Mouse (Mus musculus) kidney, embryonic 16.5 days (tissue): ENCODE data around the gene Mrpl3. TPM values are rescaled to one million over a fixed set of nuclear protein-coding genes. Genes with fewer than 3 reads are reported as not detected.
"Not testable (repeated sequence)": the region's sequence is repeated elsewhere in the genome, so short reads cannot be mapped to it uniquely, and the experiment has no call there.

Source experiments
- ATAC-seq: fragments of 200-750 bp; cut with Nextera tagmentation; 2 replicates; pipeline ENCODE4 v1.8.0; 2017; ENCODE audit warnings: moderate TSS enrichment; ENCODE audit not compliant: low FRiP score, low TSS enrichment
- H3K27ac ChIP-seq: fragments of 300-500 bp; sonication (generic); 2 replicates; pipeline ENCODE4 v1.5.1; 2014; ENCODE audit warnings: low read length
- H3K27me3 ChIP-seq: fragments of 300-500 bp; sonication (generic); 2 replicates; pipeline ENCODE4 v1.6.1; 2014; ENCODE audit warnings: low read length, control low read depth, mixed read lengths; ENCODE audit not compliant: insufficient read depth
- H3K36me3 ChIP-seq: fragments of 300-500 bp; sonication (generic); 2 replicates; pipeline ENCODE4 v1.6.1; 2014; ENCODE audit warnings: low read length, control low read depth, mixed read lengths; ENCODE audit not compliant: insufficient read depth
- H3K4me1 ChIP-seq: fragments of 300-500 bp; sonication (generic); 2 replicates; pipeline ENCODE4 v1.6.1; 2014; ENCODE audit warnings: low read length, control low read depth, mixed read lengths; ENCODE audit not compliant: insufficient read depth
- H3K4me2 ChIP-seq: fragments of 300-500 bp; sonication (generic); replicated peaks from 2 replicates; pipeline ENCODE4 v1.6.1; 2014; ENCODE audit warnings: low read depth, low read length
- H3K4me3 ChIP-seq: fragments of 300-500 bp; sonication (generic); 2 replicates; pipeline ENCODE4 v1.5.1; 2014; ENCODE audit warnings: mild to moderate bottlenecking, low read length
- H3K9ac ChIP-seq: fragments of 300-500 bp; sonication (generic); replicated peaks from 2 replicates; pipeline ENCODE4 v1.6.1; 2014; ENCODE audit warnings: low read length
- H3K9me3 ChIP-seq: fragments of 300-500 bp; sonication (generic); 2 replicates; pipeline ENCODE4 v1.6.1; 2016; ENCODE audit warnings: low read length, control low read depth
- WGBS: fragments of 180-500 bp; shearing (Covaris S2); extraction: QIAGEN DNeasy Blood & Tissue Kit; methylation state at CpG from one replicate; pipeline ENCODE4 v1.1.7; 2014; 5-methylcytosine and 5-hydroxymethylcytosine counted together
- polyA plus RNA-seq: library from polyadenylated mRNA; unstranded; fragments of >200 nt; fragmentation: Nextera tagmentation; extraction: Ambion mirVana; gene quantifications from 2 replicates; pipeline ENCODE4 v1.2.1, GENCODE M21; 2015

The Mrpl3 gene
- polyA plus RNA-seq, 1 experiment from 2014 or later, result 110 TPM

DNA sequence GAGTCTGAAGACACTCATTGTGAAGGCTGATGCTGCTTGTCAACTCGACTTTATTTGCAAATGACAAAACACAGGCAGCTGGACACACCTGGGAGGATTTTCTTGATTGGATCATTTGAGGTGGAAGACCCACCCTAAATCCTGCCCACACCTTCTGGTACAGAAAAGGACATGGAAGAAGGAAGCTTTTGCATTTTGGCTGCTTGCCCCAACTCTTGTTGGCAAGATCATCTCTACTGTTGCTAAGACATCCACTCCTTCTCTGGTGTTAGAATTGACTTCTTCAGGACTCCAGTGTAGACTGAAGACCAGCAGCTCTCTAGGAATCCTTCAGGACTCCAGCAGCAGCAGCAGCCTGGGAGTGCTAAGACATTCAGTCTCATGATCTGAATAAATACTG, 48.9 kb downstream of the Mrpl3 start:
- H3K27ac ChIP-seq, result no peak overlapping the region
- no peaks in the 10 kb centered on the region for H3K9me3 ChIP-seq
- H3K27me3 ChIP-seq, result no peaks in the 10 kb centered on the region
- H3K36me3 ChIP-seq, result no peaks in the 10 kb centered on the region
- H3K4me2 ChIP-seq, result no peak overlapping the region
- WGBS, result 45% methylated on average over 1 of the region's 1 CpGs
- ATAC-seq, result no peak
- no peak overlapping the region for H3K4me3 ChIP-seq
- H3K4me1 ChIP-seq, result no peaks in the 10 kb centered on the region
- H3K9ac ChIP-seq, result no peak overlapping the region

DNA sequence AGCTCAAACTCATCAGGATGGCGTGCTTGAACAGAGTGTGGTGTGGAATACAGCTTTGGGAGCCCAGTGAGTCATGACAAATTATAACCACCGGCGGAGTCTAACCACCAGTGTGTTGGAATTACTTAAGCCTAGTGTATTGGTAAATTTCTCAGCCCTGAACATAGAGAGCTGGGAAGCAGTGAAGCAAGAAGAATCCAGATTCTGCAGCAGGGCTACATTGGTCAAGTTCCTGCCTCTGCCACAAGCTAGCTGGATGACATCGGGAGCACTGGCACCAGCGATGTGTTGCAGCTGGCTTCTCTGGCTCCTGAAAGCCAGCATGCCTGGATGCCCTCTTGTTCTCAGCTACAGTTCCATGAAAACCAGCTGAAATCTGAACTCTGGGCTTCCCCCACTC, 50.9 kb downstream of the Mrpl3 start:
- Histone ChIP-seq H3K27me3 (no peaks in the 10 kb centered on the region), H3K27ac (no peak overlapping the region), H3K4me3 (no peak overlapping the region), H3K36me3 (no peaks in the 10 kb centered on the region), H3K9me3 (no peaks in the 10 kb centered on the region), H3K9ac (no peak overlapping the region), H3K4me2 (no peak overlapping the region), H3K4me1 (no peaks in the 10 kb centered on the region)
- peak; percentile 27; the same call in 1 of the 2 replicates for ATAC-seq
- WGBS, result 56% methylated on average over 5 of the region's 5 CpGs

DNA sequence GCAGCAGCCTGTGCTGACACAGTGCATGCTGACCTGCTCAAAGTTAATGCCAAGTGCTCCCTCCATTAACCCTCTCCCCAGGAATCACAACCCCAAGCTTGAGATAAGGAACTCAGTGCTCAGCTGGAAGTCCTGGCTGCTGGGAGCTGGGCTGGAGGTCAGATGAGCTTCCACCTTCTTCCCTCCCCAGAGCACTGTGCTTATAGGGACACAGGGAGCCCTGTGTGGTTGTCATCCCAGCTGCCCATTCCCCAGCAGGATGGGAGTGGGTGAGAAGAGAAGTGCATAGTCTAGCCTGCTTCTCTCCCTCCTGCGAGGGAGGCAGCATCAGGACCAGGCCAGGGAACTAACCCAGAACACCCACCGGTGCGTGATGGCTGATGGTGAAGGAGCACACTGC, 72.2 kb downstream of the Mrpl3 start:
- H3K4me2 ChIP-seq, H3K9ac ChIP-seq, H3K4me1 ChIP-seq, ATAC-seq, H3K27ac ChIP-seq, H3K36me3 ChIP-seq, H3K4me3 ChIP-seq, H3K9me3 ChIP-seq, H3K27me3 ChIP-seq: not testable (repeated sequence)
- 86% methylated on average over 3 of the region's 3 CpGs for WGBS

Other genes starting within 250 kb of the Mrpl3 start
- gene Nudt16, start 78.6 kb downstream of the Mrpl3 start, polyA plus RNA-seq, result 11.9 and 13.2 TPM in 2 replicates
- gene 1700080E11Rik, start 91.9 kb downstream of the Mrpl3 start, polyA plus RNA-seq, result not detected in 2 replicates